Mouse (Mus musculus) G1E (cell line): ENCODE measurements around the gene Sf3a1.

ENCODE experiments used
- CTCF ChIP-seq: IDR thresholded peaks from 2 replicates; pipeline ENCODE4 v1.5.1; 2012; ENCODE audit warnings: low read depth, low read length, inconsistent platforms, mixed read lengths
- POLR2AphosphoS5 ChIP-seq: IDR thresholded peaks from 2 replicates; pipeline ENCODE4 v1.6.1; 2012; ENCODE audit warnings: low read depth, low read length, inconsistent platforms; ENCODE audit not compliant: insufficient replicate concordance

GRCm38 (mm10) chr11:4122226-4122625 lies 37.9 kb upstream of the Sf3a1 start:
- TF ChIP-seq CTCF, result no peak
- TF ChIP-seq POLR2AphosphoS5, result no peak
